Mouse (Mus musculus) ES-E14 (cell line): ENCODE results near the gene Gm49368. TPM values are rescaled to one million over a fixed set of nuclear protein-coding genes. Genes with fewer than 3 reads are reported as not detected.

Source experiments
- DNase-seq: peaks from one replicate; pipeline ENCODE4 v3.0.0-alpha.2; 2013; ENCODE audit warnings: low read depth, low spot score
- H3K27ac ChIP-seq: 2 replicates; pipeline ENCODE4 v1.5.1; 2012; ENCODE audit warnings: low read depth, mild to moderate bottlenecking, low read length, moderate library complexity, mixed read lengths; ENCODE audit not compliant: poor library complexity, insufficient read depth, severe bottlenecking
- H3K36me3 ChIP-seq: 2 replicates; pipeline ENCODE4 v1.6.1; 2012; ENCODE audit warnings: mild to moderate bottlenecking, low read length, moderate library complexity, mixed read lengths; ENCODE audit not compliant: control insufficient read depth, poor library complexity, insufficient read depth, severe bottlenecking
- H3K4me1 ChIP-seq, 2 experiments: fragments of 150-350 bp in 1 of 2; sonication (generic) in 1 of 2; 2 replicates each; pipeline ENCODE4 v1.6.1; 2012; ENCODE audit warnings: low read length in 2 of 2, mild to moderate bottlenecking in 1 of 2, mixed read lengths in 1 of 2; ENCODE audit not compliant: control insufficient read depth in 2 of 2, insufficient read depth in 2 of 2, poor library complexity in 1 of 2
- H3K4me3 ChIP-seq, 2 experiments: fragments of 150-350 bp in 1 of 2; sonication (generic) in 1 of 2; 2 replicates each; pipeline ENCODE4 v1.5.1; 2012; ENCODE audit warnings: low read length in 2 of 2, low read depth in 1 of 2, mild to moderate bottlenecking in 1 of 2, mixed read lengths in 1 of 2; ENCODE audit not compliant: insufficient read depth in 1 of 2, poor library complexity in 1 of 2, severe bottlenecking in 1 of 2
- H3K9ac ChIP-seq: 2 replicates; pipeline ENCODE4 v1.6.1; 2012; ENCODE audit warnings: low read depth, mild to moderate bottlenecking, low read length, mixed read lengths; ENCODE audit not compliant: poor library complexity, insufficient read depth, severe bottlenecking
- H3K9me3 ChIP-seq: fragments of 150-350 bp; sonication (generic); 2 replicates; pipeline ENCODE4 v1.6.1; 2012; ENCODE audit warnings: low read depth, mild to moderate bottlenecking, low read length; ENCODE audit not compliant: control insufficient read depth, insufficient read depth
- CHD2 ChIP-seq: IDR thresholded peaks from 2 replicates; pipeline ENCODE4 v1.6.1; 2014; ENCODE audit warnings: mild to moderate bottlenecking, low read depth, low read length, inconsistent platforms
- HCFC1 ChIP-seq: IDR thresholded peaks from 2 replicates; pipeline ENCODE4 v1.6.1; 2012; ENCODE audit warnings: low read length, inconsistent platforms, borderline replicate concordance; ENCODE audit not compliant: insufficient read depth
- MAFK ChIP-seq: IDR thresholded peaks from 2 replicates; pipeline ENCODE4 v1.6.1; 2014; ENCODE audit warnings: mild to moderate bottlenecking, low read depth, low read length, inconsistent platforms; ENCODE audit not compliant: insufficient read depth
- ZC3H11A ChIP-seq: IDR thresholded peaks from 2 replicates; pipeline ENCODE4 v1.6.1; 2012; ENCODE audit warnings: low read depth, mild to moderate bottlenecking, inconsistent platforms, low read length, borderline replicate concordance
- ZNF384 ChIP-seq: IDR thresholded peaks from 2 replicates; pipeline ENCODE4 v1.6.1; 2012; ENCODE audit warnings: low read depth, low read length, inconsistent platforms
- in situ Hi-C, 2 experiments: fragments of 600-800 bp; cut with MboI; formaldehyde crosslinking; loops; one replicate each; pipeline ENCODE4 v1.15.1; 2025; ENCODE audit warnings: low sequenced_read_pairs in 2 of 2, inconsistent platforms in 1 of 2; ENCODE audit not compliant: unreplicated experiment in 2 of 2
- total RNA-seq: library from RNA; depleted of rRNA; stranded (reverse); fragments of 300-350 nt; gene quantifications from 2 replicates; pipeline ENCODE4 v1.2.3, GENCODE M21; 2012

The Gm49368 gene
- total RNA-seq, 1 experiment = not detected

DNA sequence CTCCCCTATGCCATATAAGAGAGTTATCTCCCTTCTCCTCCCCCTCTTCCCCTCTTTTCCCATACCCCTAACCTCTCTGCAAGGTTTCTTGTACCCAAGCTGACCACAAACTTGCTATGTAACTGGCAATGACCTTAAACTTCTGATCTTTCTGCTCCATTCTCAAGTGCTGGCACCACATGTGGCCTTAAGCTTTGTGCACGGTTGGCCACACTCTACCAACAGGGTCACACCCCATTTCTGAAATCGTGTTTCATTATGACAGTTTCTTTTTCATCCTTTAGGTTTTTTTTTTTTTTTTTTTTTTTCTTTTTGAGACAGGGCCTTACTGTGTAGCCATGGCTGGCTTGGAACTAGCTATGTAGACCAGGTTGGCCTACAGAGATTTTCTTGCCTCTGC lies 7.4 kb downstream of the Gm49368 start:
- Histone ChIP-seq H3K36me3 (no peaks in the 10 kb centered on the region), H3K4me3 (no peak overlapping the region), H3K4me1 (no peaks in the 10 kb centered on the region), H3K9ac (no peak overlapping the region), H3K27ac (no peak overlapping the region), H3K9me3 (no peaks in the 10 kb centered on the region)
- no peak for DNase-seq
- TF ChIP-seq HCFC1 (no peak), MAFK (no peak), ZC3H11A (no peak), ZNF384 (no peak), CHD2 (no peak)
- in situ Hi-C loops = no loop called here

DNA sequence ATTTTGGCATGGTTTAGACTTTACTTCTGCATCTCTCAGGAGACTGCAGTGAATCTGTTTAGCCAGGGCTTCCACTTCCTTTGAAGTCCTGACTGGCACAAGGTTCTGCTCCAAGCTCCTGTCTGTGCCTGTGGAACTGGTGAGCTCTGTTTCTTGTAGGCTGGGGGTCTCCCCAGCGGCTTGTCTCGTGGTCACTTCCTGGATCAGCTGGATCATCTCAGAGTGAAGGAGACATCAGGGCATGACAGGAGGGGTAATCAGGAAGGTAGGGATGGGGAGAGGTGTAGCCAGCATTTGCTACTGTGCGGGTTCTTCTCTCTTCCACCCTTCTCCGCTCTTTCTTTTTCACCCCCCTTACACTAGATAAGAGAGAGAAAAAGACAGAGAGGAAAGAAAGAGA lies 9.3 kb downstream of the Gm49368 start:
- H3K4me3 ChIP-seq = no peak overlapping the region
- no peak overlapping the region for H3K9ac ChIP-seq
- no peaks in the 10 kb centered on the region for H3K9me3 ChIP-seq
- no peaks in the 10 kb centered on the region for H3K36me3 ChIP-seq
- H3K4me1 ChIP-seq = no peaks in the 10 kb centered on the region
- no peak for DNase-seq
- in situ Hi-C loops = no loop called here
- TF ChIP-seq CHD2 = no peak
- no peak for TF ChIP-seq HCFC1
- TF ChIP-seq ZNF384 = no peak
- TF ChIP-seq ZC3H11A = no peak
- no peak for TF ChIP-seq MAFK
- H3K27ac ChIP-seq = no peak overlapping the region

DNA sequence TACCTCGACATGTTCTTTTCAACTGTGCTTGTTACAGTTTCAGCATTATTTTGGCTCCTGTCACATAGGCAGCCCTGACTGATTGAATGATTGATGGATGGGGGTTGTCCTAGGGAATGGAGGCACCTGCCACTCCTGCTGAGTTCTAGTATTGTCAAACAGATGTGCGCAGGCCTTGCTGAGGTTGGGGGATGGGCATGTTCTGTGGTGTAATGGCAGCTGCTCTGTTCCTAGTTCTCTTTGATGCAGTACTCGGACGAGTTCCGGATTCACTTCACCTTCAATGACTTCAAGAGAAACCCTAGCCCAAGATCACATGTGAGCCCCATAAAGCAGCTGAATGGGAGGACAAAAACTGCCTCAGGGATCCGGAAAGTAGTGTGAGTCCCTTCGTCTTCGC lies 17.5 kb downstream of the Gm49368 start:
- no peak overlapping the region; a peak in 1 of 4 replicates for H3K4me3 ChIP-seq
- DNase-seq = peak; percentile 68
- H3K9me3 ChIP-seq = no peaks in the 10 kb centered on the region
- H3K27ac ChIP-seq = 0 out of 2 replicates have a peak overlapping the region, but pooled peaks have one; percentile 27
- in situ Hi-C loops = no loop called here
- TF ChIP-seq CHD2 (peak; percentile 64), ZC3H11A (no peak)
- H3K4me1 ChIP-seq = peaks cover 2 to 3% of the 10 kb centered on the region in 2 experiments; a peak in 2 of 4 replicates
- H3K9ac ChIP-seq = no peak overlapping the region
- H3K36me3 ChIP-seq = no peaks in the 10 kb centered on the region

DNA sequence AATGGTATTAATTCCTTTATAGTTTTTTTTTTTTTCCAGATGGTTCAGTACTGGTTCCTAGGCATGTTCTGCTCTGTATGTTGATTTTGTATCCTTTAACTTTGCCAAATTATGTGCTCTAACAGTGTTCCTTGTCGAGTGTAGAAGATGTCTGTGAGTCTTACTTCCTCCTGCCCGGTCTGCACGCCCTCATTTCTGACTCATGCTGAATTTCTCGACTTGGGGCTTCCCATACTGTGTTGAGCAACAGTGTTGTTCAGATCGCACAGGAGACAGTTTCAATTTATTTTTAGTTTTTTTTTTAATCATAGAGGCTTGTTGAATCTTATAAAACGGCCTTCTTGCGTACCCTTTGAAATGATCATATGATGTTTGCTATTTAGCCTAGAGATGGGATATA lies 26.7 kb downstream of the Gm49368 start:
- H3K36me3 ChIP-seq = no peaks in the 10 kb centered on the region
- H3K27ac ChIP-seq = no peak overlapping the region
- no peak for TF ChIP-seq HCFC1
- no peak for TF ChIP-seq ZC3H11A
- no peak for TF ChIP-seq MAFK
- no peak for TF ChIP-seq CHD2
- no peak for TF ChIP-seq ZNF384
- H3K9ac ChIP-seq = no peak overlapping the region
- DNase-seq = no peak
- no peaks in the 10 kb centered on the region for H3K9me3 ChIP-seq
- no peak overlapping the region for H3K4me3 ChIP-seq
- H3K4me1 ChIP-seq = no peaks in the 10 kb centered on the region
- in situ Hi-C loops = no loop called here

DNA sequence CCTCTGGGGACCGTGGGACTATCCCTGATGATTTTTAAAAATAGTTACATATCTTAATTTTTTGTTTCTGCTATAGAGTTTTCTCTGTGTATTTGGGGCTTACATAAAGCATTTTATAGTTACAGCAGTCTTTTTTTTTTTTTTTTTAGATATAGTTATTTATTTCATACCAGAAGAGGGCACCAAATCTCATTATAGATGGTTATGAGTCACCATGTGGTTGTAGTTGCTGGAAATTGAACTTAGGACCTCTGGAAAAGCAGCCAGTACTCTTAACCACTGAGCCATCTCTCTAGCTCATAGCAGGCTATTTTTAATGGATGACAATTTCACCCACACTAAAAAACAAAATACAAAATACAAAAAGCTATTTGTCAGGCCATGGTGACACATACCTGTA lies 35.7 kb downstream of the Gm49368 start:
- H3K9ac ChIP-seq = no peak overlapping the region
- no peak for DNase-seq
- no peak overlapping the region for H3K4me3 ChIP-seq
- 0 out of 2 replicates have a peak, but pooled peaks have one; percentile 30 for TF ChIP-seq ZNF384
- TF ChIP-seq ZC3H11A = no peak
- no peak for TF ChIP-seq MAFK
- no peak for TF ChIP-seq HCFC1
- H3K9me3 ChIP-seq = no peaks in the 10 kb centered on the region
- H3K27ac ChIP-seq = no peak overlapping the region
- H3K4me1 ChIP-seq = no peaks in the 10 kb centered on the region
- in situ Hi-C loops = no loop called here
- H3K36me3 ChIP-seq = no peaks in the 10 kb centered on the region
